27 mouse cellular contexts compared by ENCODE assay signal in genomic region chr17:14277310-14277709, GRCm38 (mm10). TPM values are rescaled to one million over a fixed set of nuclear protein-coding genes. Genes with fewer than 3 reads are reported as not detected.
"Had no signal": no experiment of that assay in that cellular context is flagged by ENCODE, and none has a peak within 500 bp of the region (broad histone marks: within the 10 kb centered on the region; RNA-seq: fewer than 3 reads in every experiment).

No protein-coding gene starts in this region.

- H3K4me3 ChIP-seq: heart, adult 2 months; heart, embryonic 13.5 days; heart, embryonic 15.5 days; hindbrain, embryonic 10.5 days; hindbrain, embryonic 12.5 days; kidney, embryonic 15.5 days; limb, embryonic 12.5 days; limb, embryonic 15.5 days; liver, embryonic 12.5 days had no signal

- H3K9ac ChIP-seq: forebrain, postnatal 0 days; heart, embryonic 13.5 days; heart, embryonic 15.5 days; hindbrain, embryonic 12.5 days; hindbrain, embryonic 14.5 days; kidney, embryonic 15.5 days; limb, embryonic 12.5 days; limb, embryonic 15.5 days; liver, embryonic 12.5 days; liver, embryonic 14.5 days had no signal

- H3K9me3 ChIP-seq: heart, embryonic 13.5 days; heart, embryonic 15.5 days; hindbrain, embryonic 10.5 days; hindbrain, embryonic 12.5 days; kidney, embryonic 15.5 days; limb, embryonic 12.5 days; limb, embryonic 15.5 days; liver, embryonic 12.5 days had no signal

- H3K4me2 ChIP-seq: heart, embryonic 11.5 days; heart, embryonic 13.5 days; heart, embryonic 15.5 days; hindbrain, embryonic 12.5 days; hindbrain, embryonic 14.5 days; kidney, embryonic 15.5 days; limb, embryonic 12.5 days; limb, embryonic 15.5 days; liver, embryonic 12.5 days had no signal

- DNase-seq: forebrain, postnatal 0 days; heart, postnatal 14 days; heart, postnatal 4 days; kidney, adult 11 months; kidney, adult 2 months; kidney, adult 9 months; kidney, postnatal 14 days; kidney, postnatal 36 days; layer of hippocampus, adult 9-11 months; layer of hippocampus, postnatal 36 days; left cerebral cortex, postnatal 4 days had no signal

- ATAC-seq: forebrain, postnatal 0 days; hindbrain, postnatal 0 days; intestine, embryonic 16.5 days; liver, embryonic 12.5 days had no signal

- H3K36me3 ChIP-seq: heart, embryonic 13.5 days; heart, embryonic 15.5 days; hindbrain, embryonic 10.5 days; hindbrain, embryonic 12.5 days; kidney, embryonic 15.5 days; limb, embryonic 12.5 days; limb, embryonic 15.5 days; liver, embryonic 12.5 days had no signal

- H3K4me1 ChIP-seq: liver, embryonic 12.5 days had no signal

- H3K27ac ChIP-seq: heart, adult 2 months; heart, embryonic 13.5 days; heart, embryonic 15.5 days; hindbrain, embryonic 10.5 days; hindbrain, embryonic 12.5 days; hindbrain, embryonic 14.5 days; hindbrain, postnatal 0 days; kidney, embryonic 15.5 days; kidney, postnatal 0 days; limb, embryonic 12.5 days; limb, embryonic 15.5 days; liver, embryonic 12.5 days; liver, embryonic 14.5 days had no signal

RNA-seq across cellular contexts. Expression of gene Smoc2, which starts 2.0 kb away (rescaled TPM):
- total RNA-seq: granulocyte monocyte progenitor cell, adult 5-6 weeks had no signal
